Mouse (Mus musculus): ENCODE measurements around the gene Ctnnd2. TPM values are rescaled to one million over a fixed set of nuclear protein-coding genes. Genes with fewer than 3 reads are reported as not detected.

The Ctnnd2 gene
- total RNA-seq, 1 experiment from 2014 or later = 2.4 TPM

DNA sequence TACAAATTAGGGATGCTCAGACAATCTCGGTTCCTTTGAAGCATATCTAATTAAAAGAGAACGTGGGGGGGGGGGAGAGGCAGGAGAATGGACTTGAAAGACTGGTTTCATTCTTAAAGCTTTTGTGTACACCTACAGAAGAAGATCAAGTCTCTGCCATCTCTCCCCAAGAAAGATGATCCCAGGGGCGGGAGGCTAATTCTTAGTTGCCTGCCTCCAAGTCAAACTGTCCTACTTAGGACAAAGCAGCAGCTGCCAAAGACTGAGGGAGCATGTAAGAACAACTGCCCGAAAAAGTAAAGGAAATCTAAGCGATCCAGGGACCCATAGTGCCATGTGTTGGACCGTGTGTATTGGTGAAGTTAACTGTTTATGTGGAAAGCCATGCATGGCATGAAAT, 836.2 kb downstream of the Ctnnd2 start:
- no peak for ATAC-seq (replicated peaks in 1 of 2; ENCODE audit: insufficient read depth in 1 of 2, low FRiP score in 2 of 2, low TSS enrichment in 1 of 2, low read depth in 1 of 2, poor library complexity in 2 of 2, severe bottlenecking in 2 of 2)

DNA sequence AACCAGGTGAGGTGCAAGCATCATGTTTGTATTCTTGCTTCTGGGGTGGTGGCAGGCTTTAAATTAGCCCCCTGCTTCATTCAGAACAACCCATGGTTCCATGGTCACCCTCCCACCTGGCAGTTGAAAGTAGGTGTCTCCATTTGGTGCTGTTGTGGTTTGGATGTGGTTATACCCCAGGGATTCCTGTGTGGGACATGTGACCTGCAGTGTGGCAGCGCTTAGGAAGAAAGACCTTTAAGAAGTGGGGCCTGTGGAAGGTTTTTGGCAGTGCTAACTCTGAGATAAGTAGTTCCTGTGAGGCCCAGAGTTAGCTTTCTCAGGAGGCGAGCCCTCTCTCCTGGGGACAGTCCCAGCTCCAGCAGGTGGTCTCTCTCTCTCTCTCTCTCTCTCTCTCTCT, 848.4 kb downstream of the Ctnnd2 start:
- ATAC-seq (replicated peaks in 1 of 2; ENCODE audit: insufficient read depth in 1 of 2, low FRiP score in 2 of 2, low TSS enrichment in 1 of 2, low read depth in 1 of 2, poor library complexity in 2 of 2, severe bottlenecking in 2 of 2) = peak; percentile 55 to 56; a peak in 3 of 4 replicates

DNA sequence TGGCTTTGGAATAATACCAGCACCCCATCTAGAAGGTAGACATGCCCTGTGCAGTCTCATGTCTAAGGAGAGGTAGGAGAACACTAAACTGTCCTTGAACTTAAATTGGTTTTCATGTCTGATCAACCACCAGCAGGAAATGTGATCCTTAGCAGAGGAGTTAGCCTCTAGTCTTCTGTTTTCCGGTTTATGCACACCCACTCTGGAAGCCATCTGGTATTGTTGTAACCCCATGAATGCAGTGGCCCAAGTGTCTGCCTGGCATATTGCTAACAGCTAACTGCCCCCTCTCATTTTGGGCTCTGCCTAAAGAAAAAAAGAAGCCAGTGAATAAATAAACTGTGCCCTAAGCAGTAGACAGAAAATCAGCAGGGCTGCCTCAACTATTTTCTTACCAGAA, 849.6 kb downstream of the Ctnnd2 start:
- no peak for ATAC-seq (replicated peaks in 1 of 2; ENCODE audit: insufficient read depth in 1 of 2, low FRiP score in 2 of 2, low TSS enrichment in 1 of 2, low read depth in 1 of 2, poor library complexity in 2 of 2, severe bottlenecking in 2 of 2)

DNA sequence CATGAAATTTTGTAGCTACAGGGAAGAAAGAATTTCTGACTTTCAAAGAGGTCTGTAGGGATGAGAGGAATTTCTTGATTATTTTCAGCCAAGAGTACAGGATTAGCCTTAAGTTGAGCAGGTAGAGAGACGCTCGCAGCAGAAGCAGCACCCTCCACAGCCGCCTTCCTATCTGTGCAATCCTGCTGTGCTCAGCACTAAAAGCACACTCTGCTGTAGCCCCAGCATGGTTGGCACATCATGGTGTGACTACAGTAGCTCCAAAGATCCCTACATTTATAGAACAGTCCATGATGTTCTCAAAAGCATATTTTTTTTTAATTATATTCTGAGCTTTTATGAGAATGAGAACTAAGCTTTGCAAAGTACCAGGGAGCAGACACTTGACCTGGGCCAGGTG, 850.1 kb downstream of the Ctnnd2 start:
- ATAC-seq (replicated peaks in 1 of 2; ENCODE audit: insufficient read depth in 1 of 2, low FRiP score in 2 of 2, low TSS enrichment in 1 of 2, low read depth in 1 of 2, poor library complexity in 2 of 2, severe bottlenecking in 2 of 2) = no peak

DNA sequence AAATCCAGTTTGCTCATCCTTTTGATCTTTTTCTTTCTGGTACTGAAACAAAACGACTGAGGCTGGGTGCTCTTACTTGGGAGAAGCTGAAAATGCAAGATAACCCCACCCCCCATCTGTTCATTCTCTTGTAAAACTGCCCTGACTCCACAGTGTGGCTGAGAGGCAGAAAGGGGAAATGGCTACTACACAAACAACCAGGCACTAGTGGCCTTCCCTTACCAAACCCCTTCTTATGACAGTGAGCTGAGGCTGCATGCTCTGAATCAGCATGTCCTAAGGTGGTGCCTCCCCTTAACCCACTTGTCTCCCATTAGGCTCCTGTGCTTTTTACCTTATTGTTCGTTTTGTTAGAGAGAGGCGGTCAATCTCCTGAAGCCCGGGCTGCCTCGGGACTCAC, 851.4 kb downstream of the Ctnnd2 start:
- no peak for ATAC-seq (replicated peaks in 1 of 2; ENCODE audit: insufficient read depth in 1 of 2, low FRiP score in 2 of 2, low TSS enrichment in 1 of 2, low read depth in 1 of 2, poor library complexity in 2 of 2, severe bottlenecking in 2 of 2)

DNA sequence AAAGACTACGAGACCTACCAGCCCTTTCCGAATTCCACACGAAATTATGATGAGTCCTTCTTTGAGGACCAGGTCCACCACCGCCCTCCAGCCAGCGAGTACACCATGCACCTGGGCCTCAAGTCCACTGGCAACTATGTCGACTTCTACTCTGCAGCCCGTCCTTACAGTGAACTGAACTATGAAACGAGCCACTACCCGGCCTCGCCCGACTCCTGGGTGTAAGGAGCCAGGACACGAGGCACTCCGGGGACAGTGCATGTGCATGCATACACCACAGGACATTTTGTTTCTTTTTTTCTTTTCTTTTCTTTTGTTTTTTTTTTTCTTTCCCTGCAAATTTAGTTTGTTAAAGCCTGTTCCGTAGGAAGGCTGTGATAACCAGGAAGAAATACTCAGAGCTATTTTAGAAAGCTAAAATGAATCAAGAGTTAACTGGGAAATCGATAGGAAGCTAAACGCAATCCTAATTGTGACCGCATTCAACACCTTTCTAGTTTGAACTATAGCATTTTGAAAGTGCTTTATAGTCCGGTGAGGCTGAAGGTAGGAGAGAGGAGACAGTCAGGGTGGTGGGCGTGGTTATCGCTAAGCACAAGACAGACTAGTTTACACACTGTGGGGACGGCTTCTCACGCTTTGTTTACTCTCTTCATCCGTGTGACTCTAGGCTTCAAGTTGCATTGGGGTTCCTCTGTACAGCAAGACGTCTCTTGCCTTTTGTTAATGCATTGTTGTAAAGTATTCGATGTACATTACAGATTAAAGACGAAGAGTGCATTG, 855.2 kb downstream of the Ctnnd2 start:
- ATAC-seq (replicated peaks in 1 of 2; ENCODE audit: insufficient read depth in 1 of 2, low FRiP score in 2 of 2, low TSS enrichment in 1 of 2, low read depth in 1 of 2, poor library complexity in 2 of 2, severe bottlenecking in 2 of 2) = no peak

DNA sequence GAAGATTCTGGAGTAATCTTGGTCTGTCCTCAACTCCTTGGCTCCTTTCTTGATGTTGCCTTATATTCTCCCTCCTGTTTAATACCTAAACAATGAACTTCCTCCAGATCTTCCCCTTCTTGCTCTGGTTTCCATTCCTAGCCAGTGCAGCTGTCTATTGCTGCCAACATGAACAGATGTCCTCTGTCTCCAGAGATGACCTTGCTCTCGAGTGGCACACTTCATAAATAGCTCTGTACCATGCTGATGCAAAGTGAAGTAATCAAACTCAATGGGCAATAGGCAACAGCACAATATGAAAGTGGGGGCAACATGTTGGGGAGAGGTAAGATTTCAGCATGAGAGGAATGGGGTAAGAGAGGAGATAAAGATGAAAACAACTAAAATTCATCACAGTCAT, 872.6 kb downstream of the Ctnnd2 start:
- ATAC-seq (replicated peaks in 1 of 2; ENCODE audit: insufficient read depth in 1 of 2, low FRiP score in 2 of 2, low TSS enrichment in 1 of 2, low read depth in 1 of 2, poor library complexity in 2 of 2, severe bottlenecking in 2 of 2) = no peak

DNA sequence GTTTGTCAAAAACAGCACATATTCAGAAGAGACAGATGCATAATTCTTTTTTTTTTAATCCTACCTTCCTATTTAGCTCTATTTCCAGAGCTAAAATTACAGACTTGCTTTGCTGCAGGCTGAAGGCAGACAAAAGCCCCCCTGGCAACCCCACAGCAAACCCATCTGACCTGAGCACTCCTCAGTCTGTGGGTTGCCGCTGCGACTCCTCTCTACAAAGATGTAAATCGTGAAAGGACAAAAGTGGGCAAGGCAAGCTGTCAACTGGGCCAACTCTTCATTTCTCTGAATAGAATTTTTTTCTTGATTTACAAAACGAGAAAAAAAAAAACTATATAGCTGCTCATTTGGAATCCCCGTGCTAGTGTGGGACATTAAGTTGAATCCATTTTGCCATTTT, 879.1 kb downstream of the Ctnnd2 start:
- ATAC-seq (replicated peaks in 1 of 2; ENCODE audit: insufficient read depth in 1 of 2, low FRiP score in 2 of 2, low TSS enrichment in 1 of 2, low read depth in 1 of 2, poor library complexity in 2 of 2, severe bottlenecking in 2 of 2) = no peak

DNA sequence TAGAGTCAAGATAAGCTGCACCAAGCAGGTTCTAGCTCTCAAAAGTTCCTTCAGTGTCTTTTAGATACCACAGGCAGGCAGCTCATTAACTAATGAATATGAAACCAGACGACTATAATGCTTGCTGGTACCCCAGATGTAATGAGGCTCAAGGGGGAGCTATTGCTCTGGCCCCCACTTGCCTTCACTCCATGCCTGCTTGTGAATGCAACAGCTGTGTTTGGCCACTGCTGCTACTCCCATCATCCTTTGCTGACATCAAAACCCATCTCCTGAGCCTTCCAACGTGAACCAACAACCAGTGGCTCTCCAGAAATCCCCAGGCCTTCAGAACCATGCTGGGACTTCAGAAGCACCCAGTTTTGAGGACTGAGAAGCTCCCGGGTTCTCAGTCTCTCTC, 883.8 kb downstream of the Ctnnd2 start:
- no peak for ATAC-seq (replicated peaks in 1 of 2; ENCODE audit: insufficient read depth in 1 of 2, low FRiP score in 2 of 2, low TSS enrichment in 1 of 2, low read depth in 1 of 2, poor library complexity in 2 of 2, severe bottlenecking in 2 of 2)

DNA sequence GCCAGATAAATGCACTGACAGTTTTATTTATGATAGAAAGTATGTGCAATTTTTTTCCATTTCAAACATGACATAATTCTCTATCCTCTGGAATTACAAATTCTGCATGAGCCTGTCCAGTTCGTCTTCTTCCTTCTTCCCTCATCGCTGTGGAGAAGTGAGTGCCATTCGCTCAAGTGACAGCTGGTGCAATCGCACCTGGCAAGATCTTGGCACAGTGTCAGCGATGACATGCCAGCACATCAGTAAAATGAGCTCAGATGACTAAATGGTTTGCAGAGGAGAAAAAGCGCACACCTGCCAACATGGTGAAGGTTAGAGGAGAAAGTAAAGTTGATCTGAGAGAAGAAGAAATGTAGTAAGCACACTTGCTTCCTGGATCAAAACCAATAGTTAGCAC, 885.9 kb downstream of the Ctnnd2 start:
- no peak for ATAC-seq (replicated peaks in 1 of 2; ENCODE audit: insufficient read depth in 1 of 2, low FRiP score in 2 of 2, low TSS enrichment in 1 of 2, low read depth in 1 of 2, poor library complexity in 2 of 2, severe bottlenecking in 2 of 2)

DNA sequence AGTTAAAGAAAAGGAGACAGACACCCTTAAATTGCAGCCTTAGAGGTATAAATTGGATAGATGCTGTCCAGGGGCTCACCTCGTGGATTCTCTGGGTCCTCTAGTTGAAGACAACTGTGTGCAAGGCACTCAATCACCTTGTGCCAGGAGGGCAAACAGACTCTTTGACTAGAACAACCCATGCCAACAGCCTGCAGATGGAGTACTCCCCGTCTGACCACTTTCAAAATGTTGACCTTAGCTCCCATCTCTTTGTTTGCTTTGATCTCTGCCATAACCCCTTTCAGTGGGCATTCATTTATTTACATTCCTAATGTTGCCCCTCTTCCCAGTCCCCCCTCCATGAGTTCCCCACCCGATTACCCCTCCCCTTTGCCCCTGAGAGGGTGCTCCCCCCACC, 891.3 kb downstream of the Ctnnd2 start:
- no peak for ATAC-seq (replicated peaks in 1 of 2; ENCODE audit: insufficient read depth in 1 of 2, low FRiP score in 2 of 2, low TSS enrichment in 1 of 2, low read depth in 1 of 2, poor library complexity in 2 of 2, severe bottlenecking in 2 of 2)

DNA sequence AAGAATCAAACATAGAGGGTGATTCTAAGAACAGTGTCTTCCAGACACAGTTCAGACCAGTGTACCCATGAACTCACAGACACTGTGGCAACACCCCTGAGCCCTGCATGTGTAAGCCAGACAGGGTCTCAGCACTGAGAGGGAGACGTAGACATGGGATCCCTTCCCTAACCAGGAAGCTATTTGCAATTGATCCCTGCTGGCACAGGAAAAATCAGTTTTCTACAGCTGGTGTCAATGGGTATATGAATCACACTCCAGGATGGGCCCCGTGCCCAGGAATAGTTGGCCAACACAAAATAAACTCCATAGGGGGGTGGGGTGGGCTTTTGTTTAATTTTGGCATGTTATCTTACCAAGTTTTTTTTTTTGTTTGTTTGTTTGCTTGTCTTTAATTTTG, 895.7 kb downstream of the Ctnnd2 start:
- ATAC-seq (replicated peaks in 1 of 2; ENCODE audit: insufficient read depth in 1 of 2, low FRiP score in 2 of 2, low TSS enrichment in 1 of 2, low read depth in 1 of 2, poor library complexity in 2 of 2, severe bottlenecking in 2 of 2) = no peak

DNA sequence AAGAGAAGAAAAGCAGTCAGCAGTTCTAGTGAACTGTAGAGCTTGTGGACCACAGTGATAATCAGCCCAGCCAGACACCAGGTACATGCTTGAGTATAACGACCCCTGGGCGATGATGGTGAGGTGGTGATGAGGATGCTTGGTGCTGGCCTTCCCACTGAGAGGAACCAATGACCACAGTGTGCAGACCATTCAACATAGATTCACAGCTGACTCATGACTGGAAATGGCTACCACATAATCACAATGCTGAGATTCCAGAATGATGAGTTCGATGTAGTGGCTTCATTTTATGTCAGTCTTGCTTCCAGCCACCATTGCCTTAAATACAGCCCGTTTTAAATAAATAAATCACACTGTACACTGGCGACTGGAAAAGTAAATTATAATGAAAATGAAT, 897.9 kb downstream of the Ctnnd2 start:
- ATAC-seq (replicated peaks in 1 of 2; ENCODE audit: insufficient read depth in 1 of 2, low FRiP score in 2 of 2, low TSS enrichment in 1 of 2, low read depth in 1 of 2, poor library complexity in 2 of 2, severe bottlenecking in 2 of 2) = no peak

Measured in hematopoietic stem cell, adult 5-6 weeks (primary cell).